Mouse (Mus musculus): ENCODE measurements at regions not wholly inside any gene's neighbourhood (a gene's known extent, or its start where the extent isn't known, plus 50 kb on each side); places are given as distances from the start of the nearest gene placed in this dataset.
A peak's percentile ranks its signal among the peaks of the same experiment; 100 is the strongest.

GRCm38 (mm10) chr2:172674641-172675040 is 125.2 kb downstream of the Tfap2c start:
- TF ChIP-seq POLR2A (IDR thresholded peaks at IDR 0.05; ENCODE audit: extremely low read depth, insufficient read depth, low read length) (no peak), CTCF (IDR thresholded peaks at IDR 0.05; ENCODE audit: low read depth, low read length) (no peak)
- DNase-seq (ENCODE audit: extremely low read depth, low read depth, low spot score): no peak
- Histone ChIP-seq H3K4me3 (ENCODE audit: insufficient read depth, low read depth, low read length) (no peak overlapping the region), H3K27me3 (ENCODE audit: control insufficient read depth, insufficient read depth, low read length) (no peaks in the 10 kb centered on the region), H3K36me3 (ENCODE audit: control insufficient read depth, insufficient read depth, low read length) (no peaks in the 10 kb centered on the region), H3K9ac (ENCODE audit: low read depth, low read length) (no peak overlapping the region), H3K27ac (replicated peaks; ENCODE audit: insufficient read depth, low read depth, low read length) (no peak overlapping the region), H3K4me1 (ENCODE audit: control insufficient read depth, insufficient read depth, low read length) (no peaks in the 10 kb centered on the region), H3K79me2 (ENCODE audit: control insufficient read depth, insufficient read depth, low read length) (no peaks in the 10 kb centered on the region)
- WGBS: 74% methylated on average over 8 of the region's 8 CpGs

DNA sequence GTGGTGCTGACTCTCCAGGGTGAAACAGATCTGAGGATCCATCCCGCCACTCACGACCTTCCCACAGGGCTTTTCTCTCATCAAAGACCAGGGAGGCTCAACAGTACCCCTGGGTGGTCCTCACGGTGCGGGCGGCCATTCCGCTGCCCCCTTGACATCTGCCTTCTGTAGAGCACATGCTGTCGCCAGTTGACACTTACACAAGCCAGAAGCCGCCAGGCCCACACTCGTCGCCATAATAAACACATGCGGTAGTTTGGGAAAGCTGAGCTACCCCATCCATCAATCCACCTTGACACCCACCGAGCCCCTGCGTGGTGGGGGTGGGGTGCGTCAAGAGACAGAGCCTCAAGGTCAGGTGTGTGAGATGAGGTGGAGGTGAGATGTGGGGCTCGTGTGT is 125.7 kb downstream of the Tfap2c start:
- Histone ChIP-seq H3K36me3 (ENCODE audit: control insufficient read depth, insufficient read depth, low read length) (no peaks in the 10 kb centered on the region), H3K79me2 (ENCODE audit: control insufficient read depth, insufficient read depth, low read length) (no peaks in the 10 kb centered on the region), H3K27me3 (ENCODE audit: control insufficient read depth, insufficient read depth, low read length) (no peaks in the 10 kb centered on the region), H3K9ac (ENCODE audit: low read depth, low read length) (no peak overlapping the region), H3K27ac (replicated peaks; ENCODE audit: insufficient read depth, low read depth, low read length) (no peak overlapping the region), H3K4me1 (ENCODE audit: control insufficient read depth, insufficient read depth, low read length) (no peaks in the 10 kb centered on the region), H3K4me3 (ENCODE audit: insufficient read depth, low read depth, low read length) (no peak overlapping the region)
- TF ChIP-seq POLR2A (IDR thresholded peaks at IDR 0.05; ENCODE audit: extremely low read depth, insufficient read depth, low read length) (no peak), CTCF (IDR thresholded peaks at IDR 0.05; ENCODE audit: low read depth, low read length) (no peak)
- DNase-seq (ENCODE audit: extremely low read depth, low read depth, low spot score): no peak
- 61% methylated on average over 15 of the region's 15 CpGs for WGBS

DNA sequence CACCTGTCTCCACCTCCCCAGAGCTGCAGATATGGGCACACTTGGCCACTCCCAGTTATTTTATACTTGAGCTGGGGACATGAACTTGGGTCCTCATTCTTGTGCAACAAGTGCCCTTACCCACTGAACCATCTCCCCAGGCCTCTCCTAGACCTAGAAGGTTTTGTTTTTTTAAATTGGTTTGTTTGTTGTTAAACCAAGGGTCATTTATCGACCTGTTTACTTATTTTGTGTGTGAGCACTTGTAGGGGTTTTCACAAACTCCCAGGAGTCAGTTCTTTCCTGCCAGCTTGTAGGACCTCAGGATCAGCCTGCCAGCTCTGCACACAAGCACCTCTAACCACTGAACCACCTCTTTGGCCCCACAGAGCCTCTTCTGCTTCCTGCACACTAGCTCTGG is 140.8 kb downstream of the Tfap2c start:
- H3K27ac ChIP-seq (replicated peaks; ENCODE audit: insufficient read depth, low read depth, low read length): peak overlapping the region; percentile 62
- peak; percentile 96 for DNase-seq (ENCODE audit: extremely low read depth, low read depth, low spot score)
- no peaks in the 10 kb centered on the region for H3K79me2 ChIP-seq (ENCODE audit: control insufficient read depth, insufficient read depth, low read length)
- no peaks in the 10 kb centered on the region for H3K27me3 ChIP-seq (ENCODE audit: control insufficient read depth, insufficient read depth, low read length)
- H3K9ac ChIP-seq (ENCODE audit: low read depth, low read length): no peak overlapping the region
- peaks cover 5% of the 10 kb centered on the region; the same call in 1 of the 2 replicates for H3K4me1 ChIP-seq (ENCODE audit: control insufficient read depth, insufficient read depth, low read length)
- no peak overlapping the region for H3K4me3 ChIP-seq (ENCODE audit: insufficient read depth, low read depth, low read length)
- no peaks in the 10 kb centered on the region for H3K36me3 ChIP-seq (ENCODE audit: control insufficient read depth, insufficient read depth, low read length)
- TF ChIP-seq CTCF (IDR thresholded peaks at IDR 0.05; ENCODE audit: low read depth, low read length): no peak
- no peak for TF ChIP-seq POLR2A (IDR thresholded peaks at IDR 0.05; ENCODE audit: extremely low read depth, insufficient read depth, low read length)
- 24% methylated on average over 1 of the region's 1 CpGs for WGBS

DNA sequence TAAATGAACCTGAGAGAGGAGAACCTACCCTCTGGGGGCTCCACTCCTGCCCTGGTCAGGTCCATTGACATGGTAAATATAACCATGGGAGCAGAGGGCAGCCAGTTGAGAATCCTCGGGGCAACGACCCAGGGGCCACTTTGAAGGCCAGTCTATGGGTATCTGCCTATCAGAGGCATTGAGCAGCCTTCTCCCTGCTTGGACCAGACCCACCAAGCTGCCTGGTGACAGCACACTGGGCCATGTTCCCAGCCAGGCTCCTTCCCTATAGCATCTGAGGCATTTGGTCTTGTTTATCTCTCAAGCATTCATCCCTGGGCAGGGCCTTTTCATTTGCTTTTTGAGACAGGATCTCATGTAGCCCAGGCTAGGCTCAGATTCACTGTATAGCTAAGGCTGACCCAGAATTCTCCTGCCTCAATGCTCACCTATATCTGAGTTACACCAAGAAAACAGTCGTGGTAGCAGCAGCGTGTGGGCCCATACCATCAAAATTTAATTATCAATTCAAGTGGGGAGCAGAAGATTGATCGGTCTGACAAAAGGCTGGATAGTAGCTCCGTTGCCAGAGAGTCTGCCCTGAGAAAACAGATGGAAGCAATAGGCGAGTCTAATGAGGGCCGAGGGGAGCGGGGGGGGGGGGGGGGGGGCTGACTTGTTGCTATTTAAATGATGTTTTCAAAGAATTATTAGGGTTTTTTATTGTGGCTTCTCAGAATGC is 141.7 kb downstream of the Tfap2c start:
- H3K27me3 ChIP-seq (ENCODE audit: control insufficient read depth, insufficient read depth, low read length): no peaks in the 10 kb centered on the region
- WGBS: 56% methylated on average over 9 of the region's 9 CpGs
- peaks cover 4% of the 10 kb centered on the region; the same call in 1 of the 2 replicates for H3K4me1 ChIP-seq (ENCODE audit: control insufficient read depth, insufficient read depth, low read length)
- peak overlapping the region; percentile 62; the same call in 1 of the 2 replicates for H3K27ac ChIP-seq (replicated peaks; ENCODE audit: insufficient read depth, low read depth, low read length)
- no peaks in the 10 kb centered on the region for H3K36me3 ChIP-seq (ENCODE audit: control insufficient read depth, insufficient read depth, low read length)
- peak; percentile 93 for DNase-seq (ENCODE audit: extremely low read depth, low read depth, low spot score)
- no peak overlapping the region for H3K9ac ChIP-seq (ENCODE audit: low read depth, low read length)
- TF ChIP-seq POLR2A (IDR thresholded peaks at IDR 0.05; ENCODE audit: extremely low read depth, insufficient read depth, low read length) (no peak), CTCF (IDR thresholded peaks at IDR 0.05; ENCODE audit: low read depth, low read length) (no peak)
- no peaks in the 10 kb centered on the region for H3K79me2 ChIP-seq (ENCODE audit: control insufficient read depth, insufficient read depth, low read length)
- no peak overlapping the region for H3K4me3 ChIP-seq (ENCODE audit: insufficient read depth, low read depth, low read length)

GRCm38 (mm10) chr2:172698961-172699360 is 149.6 kb downstream of the Tfap2c start:
- DNase-seq (ENCODE audit: extremely low read depth, low read depth, low spot score): no peak
- WGBS: 73% methylated on average over 6 of the region's 6 CpGs
- TF ChIP-seq POLR2A (IDR thresholded peaks at IDR 0.05; ENCODE audit: extremely low read depth, insufficient read depth, low read length) (no peak), CTCF (IDR thresholded peaks at IDR 0.05; ENCODE audit: low read depth, low read length) (no peak)
- H3K36me3 ChIP-seq (ENCODE audit: control insufficient read depth, insufficient read depth, low read length): no peaks in the 10 kb centered on the region
- H3K27me3 ChIP-seq (ENCODE audit: control insufficient read depth, insufficient read depth, low read length): no peaks in the 10 kb centered on the region
- no peaks in the 10 kb centered on the region for H3K79me2 ChIP-seq (ENCODE audit: control insufficient read depth, insufficient read depth, low read length)
- H3K27ac ChIP-seq (replicated peaks; ENCODE audit: insufficient read depth, low read depth, low read length): no peak overlapping the region
- peaks cover 4% of the 10 kb centered on the region; the same call in 1 of the 2 replicates for H3K4me1 ChIP-seq (ENCODE audit: control insufficient read depth, insufficient read depth, low read length)
- no peak overlapping the region for H3K9ac ChIP-seq (ENCODE audit: low read depth, low read length)
- H3K4me3 ChIP-seq (ENCODE audit: insufficient read depth, low read depth, low read length): no peak overlapping the region

DNA sequence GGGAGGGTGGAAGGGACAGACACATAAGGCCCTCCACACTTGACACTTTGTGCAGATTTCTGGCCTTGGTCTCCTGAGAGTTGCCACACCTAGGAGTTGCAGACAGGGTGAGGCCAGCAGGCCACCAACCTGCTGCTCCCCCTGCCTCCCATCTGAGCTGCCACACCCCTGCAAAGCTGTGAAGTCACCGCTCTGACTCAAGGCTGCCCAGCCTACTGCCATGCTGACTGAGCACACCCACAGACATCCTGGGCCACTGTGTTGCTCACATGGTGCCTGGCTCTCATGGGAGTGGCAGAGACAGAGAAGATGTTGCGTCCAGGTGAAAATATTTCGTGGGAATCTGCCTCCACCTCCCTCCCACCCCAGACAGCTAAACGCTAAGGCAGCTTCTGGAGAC is 150.3 kb downstream of the Tfap2c start:
- Histone ChIP-seq H3K4me3 (ENCODE audit: insufficient read depth, low read depth, low read length) (no peak overlapping the region), H3K9ac (ENCODE audit: low read depth, low read length) (no peak overlapping the region), H3K36me3 (ENCODE audit: control insufficient read depth, insufficient read depth, low read length) (no peaks in the 10 kb centered on the region), H3K79me2 (ENCODE audit: control insufficient read depth, insufficient read depth, low read length) (no peaks in the 10 kb centered on the region), H3K27ac (replicated peaks; ENCODE audit: insufficient read depth, low read depth, low read length) (no peak overlapping the region), H3K27me3 (ENCODE audit: control insufficient read depth, insufficient read depth, low read length) (no peaks in the 10 kb centered on the region), H3K4me1 (ENCODE audit: control insufficient read depth, insufficient read depth, low read length) (peaks cover 4% of the 10 kb centered on the region; the same call in 1 of the 2 replicates)
- TF ChIP-seq CTCF (IDR thresholded peaks at IDR 0.05; ENCODE audit: low read depth, low read length) (no peak), POLR2A (IDR thresholded peaks at IDR 0.05; ENCODE audit: extremely low read depth, insufficient read depth, low read length) (no peak)
- DNase-seq (ENCODE audit: extremely low read depth, low read depth, low spot score): no peak
- WGBS: 81% methylated on average over 4 of the region's 4 CpGs

All from liver, adult 2 months (tissue).